Mouse (Mus musculus): ENCODE data around the gene Wdr63. TPM values are rescaled to one million over a fixed set of nuclear protein-coding genes. Genes with fewer than 3 reads are reported as not detected.

The Wdr63 gene
- polyA plus RNA-seq, 1 experiment from 2014 or later = 0.09 TPM

DNA sequence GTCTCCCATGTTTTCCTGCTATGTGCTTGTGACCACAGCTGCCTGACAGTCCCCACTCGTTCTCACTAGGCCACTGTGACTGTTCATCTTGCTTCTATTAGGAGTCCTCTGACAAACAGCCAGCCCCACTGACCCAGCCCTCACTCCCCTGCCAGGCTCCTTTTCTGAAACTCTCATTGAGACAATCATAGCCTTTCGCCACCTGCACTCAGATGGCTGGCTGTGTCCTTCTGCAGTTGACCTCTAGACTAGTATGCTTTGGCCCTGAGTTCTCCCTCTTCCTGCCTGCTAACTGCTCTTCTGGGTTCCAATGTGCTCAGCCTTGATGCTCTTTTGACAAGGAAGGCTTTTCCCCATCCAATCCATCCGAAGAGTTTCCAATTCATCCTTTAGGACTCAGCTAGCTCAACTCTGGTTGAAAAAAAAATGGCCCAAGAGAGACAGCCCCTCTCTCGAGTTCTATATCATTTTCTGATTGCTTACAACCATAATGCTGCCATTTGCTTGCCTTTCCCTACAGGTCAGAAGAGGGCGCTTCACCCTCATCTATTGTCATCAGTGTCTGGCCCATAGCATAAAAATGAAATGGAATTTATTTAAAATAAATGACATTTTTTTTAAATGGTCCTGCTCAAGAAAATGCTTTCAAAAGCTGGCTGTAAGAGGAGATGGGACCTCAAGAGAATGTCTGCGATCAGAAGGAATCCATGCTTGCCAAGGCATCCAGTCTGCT, 54.7 kb downstream of the Wdr63 start:
- peaks cover 10% of the 10 kb centered on the region; the same call in 1 of the 2 replicates for H3K27me3 ChIP-seq
- ATAC-seq (replicated peaks; ENCODE audit: insufficient number of reproducible peaks, insufficient read depth, low FRiP score, low read depth) = no peak
- H3K4me1 ChIP-seq (replicated peaks) = peaks cover 15% of the 10 kb centered on the region
- 54% methylated on average over 6 of the region's 6 CpGs for WGBS
- H3K36me3 ChIP-seq = no peaks in the 10 kb centered on the region
- no peak overlapping the region for H3K4me2 ChIP-seq
- no peak overlapping the region for H3K4me3 ChIP-seq
- no peak overlapping the region for H3K27ac ChIP-seq
- no peaks in the 10 kb centered on the region for H3K9me3 ChIP-seq (replicated peaks)
- H3K9ac ChIP-seq = no peak overlapping the region

DNA sequence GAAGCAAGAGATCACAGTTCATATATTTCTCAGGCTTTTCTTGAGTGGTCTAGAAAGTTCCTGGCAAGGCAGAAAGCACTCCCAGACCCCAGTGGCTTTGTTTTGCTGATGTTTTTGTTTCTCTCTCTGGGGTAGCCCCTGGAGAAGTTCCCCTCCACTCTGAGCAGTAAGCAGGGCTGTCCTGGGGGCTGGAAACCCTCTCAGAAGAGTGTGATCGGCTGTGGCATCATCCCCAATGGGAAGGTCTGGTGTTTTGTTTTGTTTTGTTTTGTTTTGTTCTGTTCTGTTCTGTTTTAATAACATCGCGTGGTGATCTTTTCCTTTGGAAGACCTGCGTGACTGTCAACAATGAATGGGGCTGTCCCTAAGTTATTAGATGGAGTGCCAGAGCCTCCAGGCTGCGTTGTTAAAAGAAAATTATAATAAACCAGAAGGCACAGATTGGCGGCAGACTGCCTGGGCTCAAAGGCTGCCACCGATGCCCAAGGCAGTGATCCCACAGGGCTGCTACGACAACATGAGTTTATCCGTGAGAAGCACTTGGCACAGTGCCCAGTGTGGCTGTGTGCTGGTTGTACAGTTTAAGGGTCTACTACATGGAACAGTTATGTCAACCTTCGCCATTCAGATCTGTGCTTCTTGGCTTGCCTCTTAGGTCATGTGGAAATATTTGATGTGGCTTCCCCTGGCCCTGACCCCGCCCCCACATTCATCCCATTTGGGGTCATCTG, 56.5 kb downstream of the Wdr63 start:
- H3K27me3 ChIP-seq = peaks cover 4% of the 10 kb centered on the region; the same call in 1 of the 2 replicates
- 38% methylated on average over 11 of the region's 11 CpGs for WGBS
- H3K9me3 ChIP-seq (replicated peaks) = no peaks in the 10 kb centered on the region
- no peak overlapping the region for H3K9ac ChIP-seq
- no peak overlapping the region for H3K4me3 ChIP-seq
- peak; percentile 71 for ATAC-seq (replicated peaks; ENCODE audit: insufficient number of reproducible peaks, insufficient read depth, low FRiP score, low read depth)
- no peak overlapping the region for H3K4me2 ChIP-seq
- H3K36me3 ChIP-seq = no peaks in the 10 kb centered on the region
- peaks cover 30% of the 10 kb centered on the region for H3K4me1 ChIP-seq (replicated peaks)
- H3K27ac ChIP-seq = peak overlapping the region; percentile 51; the same call in 1 of the 2 replicates

DNA sequence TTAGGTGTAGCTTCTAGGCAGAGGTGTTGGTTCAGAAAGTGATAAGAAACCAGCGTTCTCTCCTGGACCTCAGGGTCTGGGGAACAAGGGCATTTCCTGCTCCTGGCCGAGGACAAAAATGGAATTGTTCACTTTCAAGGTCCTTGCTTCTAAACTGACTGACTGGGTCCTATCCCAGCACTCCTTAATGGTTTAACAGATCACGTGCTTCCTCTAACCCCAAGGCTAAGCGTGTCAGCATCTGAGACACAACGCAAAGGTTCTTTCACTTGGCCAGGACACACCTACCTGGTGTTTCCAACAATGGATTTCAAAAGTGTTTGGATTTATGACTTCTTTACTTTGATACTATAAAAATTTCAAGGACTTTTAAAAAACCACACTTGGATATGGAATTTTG, 58.0 kb downstream of the Wdr63 start:
- 72% methylated on average over 5 of the region's 5 CpGs for WGBS
- Histone ChIP-seq H3K4me2 (no peak overlapping the region), H3K27me3 (0 out of 2 replicates have a peak, but pooled peaks cover under 1% of the 10 kb centered on the region), H3K9me3 (replicated peaks) (no peaks in the 10 kb centered on the region), H3K9ac (no peak overlapping the region), H3K27ac (no peak overlapping the region), H3K36me3 (no peaks in the 10 kb centered on the region), H3K4me1 (replicated peaks) (peaks cover 34% of the 10 kb centered on the region), H3K4me3 (no peak overlapping the region)
- no peak for ATAC-seq (replicated peaks; ENCODE audit: insufficient number of reproducible peaks, insufficient read depth, low FRiP score, low read depth)

DNA sequence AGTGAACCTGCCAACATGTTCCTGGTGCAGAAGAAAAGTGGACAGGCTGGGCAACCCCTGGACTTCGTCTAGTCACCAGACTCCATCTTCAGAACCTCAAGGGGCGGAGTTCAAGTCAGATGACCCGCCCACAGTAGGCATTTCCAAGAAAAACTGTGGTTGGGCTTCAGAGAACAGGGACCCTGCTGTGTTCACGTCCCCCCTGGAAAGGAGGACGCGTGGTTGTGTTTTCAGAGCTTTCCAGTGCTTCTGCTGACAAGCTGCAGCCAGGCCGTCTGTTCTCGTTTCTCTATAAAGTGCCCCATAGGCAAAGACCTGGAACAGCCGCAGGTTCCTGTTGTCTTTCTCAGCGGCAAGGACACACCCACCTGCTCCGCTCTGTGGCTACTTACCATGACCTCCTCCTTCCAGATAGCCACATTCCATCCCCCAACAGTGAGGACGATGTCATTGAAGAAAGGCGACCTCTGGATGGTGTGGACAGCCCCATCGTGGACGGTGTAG, 60.2 kb downstream of the Wdr63 start:
- Histone ChIP-seq H3K4me3 (peak overlapping the region; percentile 4; the same call in 1 of the 2 replicates), H3K27me3 (no peaks in the 10 kb centered on the region), H3K27ac (peak overlapping the region; percentile 46), H3K9ac (no peak overlapping the region), H3K36me3 (no peaks in the 10 kb centered on the region), H3K4me1 (replicated peaks) (peaks cover 39% of the 10 kb centered on the region), H3K9me3 (replicated peaks) (no peaks in the 10 kb centered on the region), H3K4me2 (peak overlapping the region; percentile 52)
- ATAC-seq (replicated peaks; ENCODE audit: insufficient number of reproducible peaks, insufficient read depth, low FRiP score, low read depth) = no peak
- WGBS = 10% methylated on average over 15 of the region's 15 CpGs

DNA sequence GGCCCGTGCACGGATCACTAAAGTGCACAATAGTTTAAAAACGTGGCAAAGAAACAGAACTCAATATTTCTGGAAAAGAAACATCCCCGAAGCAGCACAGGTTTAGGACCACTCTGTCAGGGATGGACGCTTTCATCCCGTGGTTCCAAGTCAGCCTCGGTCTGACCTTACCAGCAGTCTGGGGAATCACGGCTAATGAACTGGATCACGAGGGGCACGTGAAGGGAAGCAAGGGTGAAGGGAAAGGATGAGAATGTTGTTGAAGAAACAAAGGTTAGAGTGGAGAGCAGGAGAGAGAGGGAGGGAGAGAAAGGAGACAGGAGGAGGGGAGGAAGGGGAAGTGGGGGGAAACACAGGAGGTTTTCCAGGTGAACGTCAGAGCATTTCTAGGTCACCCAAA, 61.9 kb downstream of the Wdr63 start:
- 85% methylated on average over 11 of the region's 11 CpGs for WGBS
- Histone ChIP-seq H3K27ac (no peak overlapping the region), H3K36me3 (no peaks in the 10 kb centered on the region), H3K4me1 (replicated peaks) (peaks cover 37% of the 10 kb centered on the region), H3K9me3 (replicated peaks) (no peaks in the 10 kb centered on the region), H3K9ac (no peak overlapping the region), H3K27me3 (no peaks in the 10 kb centered on the region), H3K4me2 (no peak overlapping the region), H3K4me3 (no peak overlapping the region)
- no peak for ATAC-seq (replicated peaks; ENCODE audit: insufficient number of reproducible peaks, insufficient read depth, low FRiP score, low read depth)

DNA sequence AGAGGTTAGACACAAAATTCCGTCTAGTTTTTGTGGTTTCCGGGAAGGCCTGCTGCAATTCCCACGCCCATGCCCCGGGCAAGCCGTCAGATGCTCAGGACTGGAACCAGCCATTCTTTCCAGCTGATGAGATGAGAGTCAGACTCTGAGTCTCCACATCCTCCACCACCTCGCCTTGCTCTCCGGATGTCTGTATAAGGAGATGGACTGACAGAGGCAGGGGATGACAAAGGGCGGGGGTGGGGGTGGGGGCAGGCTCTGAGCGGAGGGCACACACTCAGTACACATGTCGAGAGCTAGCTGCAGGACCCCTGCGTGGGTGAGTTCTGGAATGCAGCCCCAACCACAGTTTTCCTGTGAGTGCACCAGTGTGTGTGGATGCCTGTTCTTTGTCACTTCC, 63.0 kb downstream of the Wdr63 start:
- Histone ChIP-seq H3K4me2 (peak overlapping the region; percentile 37), H3K4me1 (replicated peaks) (peaks cover 36% of the 10 kb centered on the region), H3K27ac (peak overlapping the region; percentile 42), H3K9ac (no peak overlapping the region), H3K4me3 (no peak overlapping the region), H3K36me3 (no peaks in the 10 kb centered on the region), H3K27me3 (no peaks in the 10 kb centered on the region), H3K9me3 (replicated peaks) (no peaks in the 10 kb centered on the region)
- WGBS = 19% methylated on average over 11 of the region's 11 CpGs
- peak; percentile 47; the same call in 1 of the 2 replicates for ATAC-seq (replicated peaks; ENCODE audit: insufficient number of reproducible peaks, insufficient read depth, low FRiP score, low read depth)

DNA sequence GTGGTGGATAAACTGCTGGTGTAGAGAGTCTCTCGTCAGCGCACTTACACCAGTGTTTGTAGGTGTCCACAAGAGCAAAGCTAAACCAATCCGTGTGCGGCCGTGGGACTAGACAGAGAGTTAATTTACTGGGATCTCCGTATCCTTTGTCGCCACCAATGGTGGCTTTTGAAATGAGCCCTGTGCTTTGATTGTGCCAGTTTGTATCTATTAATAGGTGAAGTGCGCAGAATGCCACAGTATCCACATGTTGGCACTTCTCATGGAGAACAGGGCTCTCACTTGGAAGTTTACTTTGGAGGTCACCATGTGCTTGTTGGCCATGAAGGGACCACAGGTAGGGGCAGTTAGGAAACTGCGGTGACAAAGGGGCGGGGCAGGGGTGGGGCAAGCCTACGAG, 66.5 kb downstream of the Wdr63 start:
- H3K27me3 ChIP-seq = no peaks in the 10 kb centered on the region
- 0 out of 2 replicates have a peak, but pooled peaks have one; percentile 18 for ATAC-seq (replicated peaks; ENCODE audit: insufficient number of reproducible peaks, insufficient read depth, low FRiP score, low read depth)
- peaks cover 23% of the 10 kb centered on the region for H3K4me1 ChIP-seq (replicated peaks)
- H3K9me3 ChIP-seq (replicated peaks) = no peaks in the 10 kb centered on the region
- no peaks in the 10 kb centered on the region for H3K36me3 ChIP-seq
- no peak overlapping the region for H3K9ac ChIP-seq
- no peak overlapping the region for H3K4me2 ChIP-seq
- H3K4me3 ChIP-seq = no peak overlapping the region
- peak overlapping the region; percentile 1; the same call in 1 of the 2 replicates for H3K27ac ChIP-seq
- 77% methylated on average over 11 of the region's 11 CpGs for WGBS

DNA sequence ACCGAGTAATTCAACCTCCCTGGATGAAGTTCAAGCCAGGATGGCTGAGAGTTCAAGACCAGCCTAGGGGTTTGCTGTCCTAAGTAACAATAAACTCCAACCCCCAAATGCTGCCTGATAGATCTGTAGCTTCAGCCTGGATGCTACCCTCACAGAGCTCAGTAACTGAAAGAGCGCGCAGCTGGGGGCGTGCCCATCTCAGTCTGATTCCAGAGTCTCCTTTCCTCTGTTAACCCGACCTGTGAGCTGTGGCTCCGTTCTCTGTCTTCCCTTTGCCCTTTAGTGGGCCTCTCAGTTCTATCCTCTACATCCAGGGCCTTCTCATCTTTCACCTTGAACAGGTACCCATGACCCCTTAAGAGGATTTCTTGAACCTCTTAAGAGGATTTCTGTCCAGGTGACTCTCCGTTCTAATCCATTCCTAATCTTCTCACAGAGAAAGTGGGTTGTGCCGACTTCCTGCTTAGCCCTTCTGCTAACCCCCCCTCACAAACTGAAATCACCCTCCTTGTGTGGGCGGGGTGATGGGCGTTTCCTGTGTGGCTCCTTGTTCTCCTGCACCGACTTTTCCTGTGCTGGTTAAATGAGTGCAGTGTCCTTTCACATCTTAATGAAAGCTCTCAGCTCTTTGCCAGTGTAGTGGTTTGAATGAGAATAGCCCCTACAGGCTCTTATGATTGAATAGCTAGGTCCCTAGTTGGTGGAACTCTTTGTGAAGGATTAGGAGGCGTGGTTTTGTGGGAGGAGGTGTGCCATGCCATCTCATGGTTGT, 68.6 kb downstream of the Wdr63 start:
- H3K4me3 ChIP-seq = no peak overlapping the region
- ATAC-seq (replicated peaks; ENCODE audit: insufficient number of reproducible peaks, insufficient read depth, low FRiP score, low read depth) = no peak
- H3K27ac ChIP-seq = no peak overlapping the region
- WGBS = 68% methylated on average over 12 of the region's 12 CpGs
- H3K9me3 ChIP-seq (replicated peaks) = no peaks in the 10 kb centered on the region
- H3K9ac ChIP-seq = no peak overlapping the region
- no peaks in the 10 kb centered on the region for H3K36me3 ChIP-seq
- no peak overlapping the region for H3K4me2 ChIP-seq
- H3K27me3 ChIP-seq = no peaks in the 10 kb centered on the region
- peaks cover 13% of the 10 kb centered on the region for H3K4me1 ChIP-seq (replicated peaks)

DNA sequence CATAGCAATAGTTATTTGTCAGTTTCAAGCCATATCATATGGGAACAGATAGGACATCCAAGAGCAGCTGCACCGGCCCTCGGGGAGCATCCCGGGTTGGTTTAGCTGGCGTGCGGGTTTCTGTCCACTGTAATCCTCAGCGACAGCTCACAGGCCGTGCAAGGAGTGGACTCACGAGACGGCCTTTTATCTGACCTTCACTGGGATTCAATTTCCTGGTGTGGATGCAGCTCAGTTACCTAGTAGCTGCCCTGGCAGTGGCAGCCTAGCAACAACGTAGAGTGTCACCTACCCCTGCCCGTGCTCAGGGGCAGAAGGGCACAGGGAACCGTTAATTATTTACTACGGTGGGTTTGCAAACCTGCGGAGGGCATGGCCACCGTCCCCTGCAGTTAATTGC, 70.0 kb downstream of the Wdr63 start:
- Histone ChIP-seq H3K27me3 (no peaks in the 10 kb centered on the region), H3K4me2 (no peak overlapping the region), H3K36me3 (no peaks in the 10 kb centered on the region), H3K4me1 (replicated peaks) (peaks cover 10% of the 10 kb centered on the region), H3K4me3 (no peak overlapping the region), H3K27ac (no peak overlapping the region), H3K9me3 (replicated peaks) (no peaks in the 10 kb centered on the region), H3K9ac (no peak overlapping the region)
- WGBS = 36% methylated on average over 15 of the region's 15 CpGs
- no peak for ATAC-seq (replicated peaks; ENCODE audit: insufficient number of reproducible peaks, insufficient read depth, low FRiP score, low read depth)

DNA sequence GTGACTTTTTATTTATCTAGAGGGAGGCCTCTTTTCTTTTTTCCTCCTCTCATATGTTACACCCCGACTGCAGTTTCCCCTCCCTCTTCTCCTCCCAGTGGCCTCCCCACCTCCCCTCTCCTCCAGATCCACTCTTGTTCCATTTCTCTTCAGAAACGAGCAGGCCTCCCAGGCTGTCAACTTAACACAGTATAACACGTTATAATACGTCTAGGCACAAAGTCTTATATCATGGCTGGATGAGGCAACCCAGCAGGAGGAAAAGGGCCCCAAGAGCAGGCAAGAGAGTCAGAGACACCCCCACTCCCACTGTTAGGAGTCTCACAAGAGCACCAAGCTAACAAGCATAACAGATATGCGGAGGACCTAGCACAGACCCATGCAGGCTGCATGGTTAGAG, 75.0 kb downstream of the Wdr63 start:
- no peaks in the 10 kb centered on the region for H3K36me3 ChIP-seq
- no peaks in the 10 kb centered on the region for H3K27me3 ChIP-seq
- H3K4me3 ChIP-seq = no peak overlapping the region
- H3K9me3 ChIP-seq (replicated peaks) = no peaks in the 10 kb centered on the region
- no peak for ATAC-seq (replicated peaks; ENCODE audit: insufficient number of reproducible peaks, insufficient read depth, low FRiP score, low read depth)
- WGBS = 86% methylated on average over 5 of the region's 5 CpGs
- peaks cover 14% of the 10 kb centered on the region for H3K4me1 ChIP-seq (replicated peaks)
- no peak overlapping the region for H3K27ac ChIP-seq
- H3K9ac ChIP-seq = no peak overlapping the region
- H3K4me2 ChIP-seq = no peak overlapping the region

DNA sequence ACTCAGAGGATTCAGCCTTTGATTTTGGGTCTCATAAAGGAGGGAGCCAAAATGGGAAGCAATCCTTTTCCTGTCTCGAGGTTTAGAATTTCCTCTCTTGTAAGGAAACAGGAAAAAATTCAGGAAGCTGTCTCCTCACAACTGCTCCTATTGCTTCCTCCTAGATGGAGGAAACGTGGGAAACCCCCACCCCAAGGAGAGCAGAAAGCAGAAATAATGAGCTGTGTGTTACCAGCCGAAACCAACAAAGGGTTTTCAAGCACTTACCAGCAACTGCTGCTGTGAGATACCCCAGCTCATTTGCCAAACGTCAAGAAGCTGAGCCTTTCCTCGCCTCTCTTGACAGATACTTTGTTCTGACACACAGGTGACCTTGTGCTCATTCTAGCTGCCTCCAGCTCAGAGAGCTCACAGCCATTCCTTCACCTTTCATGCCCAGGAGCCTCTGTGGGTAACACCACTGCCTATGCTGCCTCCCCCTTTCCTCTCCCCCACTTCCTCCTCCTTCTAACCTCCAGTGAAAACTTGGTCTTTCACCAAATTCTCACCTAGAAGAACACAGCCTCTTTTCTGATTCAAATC, 77.6 kb downstream of the Wdr63 start:
- 13% methylated on average over 5 of the region's 5 CpGs for WGBS
- no peak overlapping the region for H3K4me3 ChIP-seq
- no peak overlapping the region for H3K9ac ChIP-seq
- H3K4me2 ChIP-seq = no peak overlapping the region
- no peaks in the 10 kb centered on the region for H3K9me3 ChIP-seq (replicated peaks)
- H3K27ac ChIP-seq = no peak overlapping the region
- ATAC-seq (replicated peaks; ENCODE audit: insufficient number of reproducible peaks, insufficient read depth, low FRiP score, low read depth) = no peak
- H3K27me3 ChIP-seq = no peaks in the 10 kb centered on the region
- peaks cover 16% of the 10 kb centered on the region for H3K4me1 ChIP-seq (replicated peaks)
- no peaks in the 10 kb centered on the region for H3K36me3 ChIP-seq
